Mouse (Mus musculus) naive thymus-derived CD4-positive, alpha-beta T cell, adult 2 months (primary cell): ENCODE results near the gene Cacng4.

ENCODE experiments used
- DNase-seq: peaks from one replicate; pipeline ENCODE4 v3.0.0-alpha.2; 2011; ENCODE audit warnings: low read depth

The Cacng4 gene

GRCm38 (mm10) chr11:107772002-107772401, 22.4 kb downstream of the Cacng4 start:
- DNase-seq = no peak

GRCm38 (mm10) chr11:107768361-107768760, 26.0 kb downstream of the Cacng4 start:
- no peak for DNase-seq

- no peak for DNase-seq
Measured at GRCm38 (mm10) chr11:107766932-107767331, 27.4 kb downstream of the Cacng4 start.

- no peak for DNase-seq
Measured at GRCm38 (mm10) chr11:107762688-107763460, 31.5 kb downstream of the Cacng4 start.

- no peak for DNase-seq
Measured at GRCm38 (mm10) chr11:107761790-107762500, 32.4 kb downstream of the Cacng4 start.

GRCm38 (mm10) chr11:107760001-107760400, 34.4 kb downstream of the Cacng4 start:
- no peak for DNase-seq

GRCm38 (mm10) chr11:107759516-107759915, 34.8 kb downstream of the Cacng4 start:
- DNase-seq = no peak

GRCm38 (mm10) chr11:107749114-107749513, 45.2 kb downstream of the Cacng4 start:
- no peak for DNase-seq

- no peak for DNase-seq
Measured at GRCm38 (mm10) chr11:107748243-107749035, 45.9 kb downstream of the Cacng4 start.

- no peak for DNase-seq
Measured at GRCm38 (mm10) chr11:107743100-107743499, 51.3 kb downstream of the Cacng4 start.

GRCm38 (mm10) chr11:107738418-107739099, 55.8 kb downstream of the Cacng4 start:
- DNase-seq = peak; percentile 3

- no peak for DNase-seq
Measured at GRCm38 (mm10) chr11:107737886-107738285, 56.5 kb downstream of the Cacng4 start.

- no peak for DNase-seq
Measured at GRCm38 (mm10) chr11:107734133-107734532, 60.2 kb downstream of the Cacng4 start.

GRCm38 (mm10) chr11:107731498-107731897, 62.9 kb downstream of the Cacng4 start:
- no peak for DNase-seq

GRCm38 (mm10) chr11:107730940-107731339, 63.4 kb downstream of the Cacng4 start:
- no peak for DNase-seq

- no peak for DNase-seq
Measured at GRCm38 (mm10) chr11:107729141-107729540, 65.2 kb downstream of the Cacng4 start.

- DNase-seq = no peak
Measured at GRCm38 (mm10) chr11:107728073-107728863, 66.1 kb downstream of the Cacng4 start.

GRCm38 (mm10) chr11:107724603-107725002, 69.8 kb downstream of the Cacng4 start:
- no peak for DNase-seq

- DNase-seq = no peak
Measured at GRCm38 (mm10) chr11:107721057-107721456, 73.3 kb downstream of the Cacng4 start.

- DNase-seq = no peak
Measured at GRCm38 (mm10) chr11:107720264-107721021, 73.9 kb downstream of the Cacng4 start.
